Mouse (Mus musculus): ENCODE data around the gene Dzip1l. TPM values are rescaled to one million over a fixed set of nuclear protein-coding genes. Genes with fewer than 3 reads are reported as not detected.
A peak's percentile ranks its signal among the peaks of the same experiment; 100 is the strongest.
"Not testable (repeated sequence)": the region's sequence is repeated elsewhere in the genome, so short reads cannot be mapped to it uniquely, and the experiment has no call there.

The Dzip1l gene
- polyA plus RNA-seq (2012; rRNA removed) (20.7 and 24.4 TPM in 2 replicates), polyA plus RNA-seq (2014; fragmentation: Nextera tagmentation; extraction: Ambion mirVana) (18.2 and 20.3 TPM in 2 replicates)

- Histone ChIP-seq H3K4me3 (replicated peaks; ENCODE audit: low read length) (peak within 1 kb of the TSS; percentile 53), H3K36me3 (ENCODE audit: control insufficient read depth, insufficient read depth, low read length) (peaks cover 22% of the 10 kb centered on the region), H3K4me2 (replicated peaks; ENCODE audit: low read depth, low read length, severe bottlenecking) (peak within 1 kb of the TSS; percentile 50), H3K4me1 (ENCODE audit: control insufficient read depth, insufficient read depth, low read length) (peaks cover 20% of the 10 kb centered on the region), H3K9me3 (ENCODE audit: control insufficient read depth, low read length) (no peaks in the 10 kb centered on the region), H3K27me3 (ENCODE audit: control insufficient read depth, insufficient read depth, low read length) (no peaks in the 10 kb centered on the region), H3K9ac (ENCODE audit: low read depth, low read length, severe bottlenecking) (peak within 1 kb of the TSS; percentile 70), H3K27ac (replicated peaks; ENCODE audit: low read depth, low read length) (peak within 1 kb of the TSS; percentile 91)
- TF ChIP-seq POLR2A (IDR thresholded peaks at IDR 0.05; ENCODE audit: borderline replicate concordance, extremely low read depth, insufficient read depth, insufficient read length), result peak; percentile 61; the same call in 1 of the 2 replicates
- peak; percentile 91 for ATAC-seq (ENCODE audit: low FRiP score, low read depth)
- 2% methylated on average over 40 of the region's 44 CpGs for WGBS
- peak; percentile 82 for DNase-seq (ENCODE audit: low spot score)
These were observed at the start of gene Dzip1l for GRCm38 (mm10) chr9:99629281-99630011. Gene Dzip1l (plus strand): TSS chr9:99629496.

GRCm38 (mm10) chr9:99580655-99581054, 48.6 kb upstream of the Dzip1l start:
- Histone ChIP-seq H3K9me3 (ENCODE audit: control insufficient read depth, low read length) (no peaks in the 10 kb centered on the region), H3K27me3 (ENCODE audit: control insufficient read depth, insufficient read depth, low read length) (no peaks in the 10 kb centered on the region), H3K27ac (replicated peaks; ENCODE audit: low read depth, low read length) (no peak overlapping the region), H3K9ac (ENCODE audit: low read depth, low read length, severe bottlenecking) (no peak overlapping the region), H3K4me3 (replicated peaks; ENCODE audit: low read length) (no peak overlapping the region), H3K4me2 (replicated peaks; ENCODE audit: low read depth, low read length, severe bottlenecking) (no peak overlapping the region), H3K4me1 (ENCODE audit: control insufficient read depth, insufficient read depth, low read length) (0 out of 2 replicates have a peak, but pooled peaks cover 5% of the 10 kb centered on the region), H3K36me3 (ENCODE audit: control insufficient read depth, insufficient read depth, low read length) (peaks cover 34% of the 10 kb centered on the region)
- ATAC-seq (ENCODE audit: low FRiP score, low read depth) (no peak), DNase-seq (ENCODE audit: low spot score) (peak; percentile 37)
- whole genome bisulfite sequencing, result 59% methylated on average over 2 of the region's 2 CpGs
- no peak for TF ChIP-seq POLR2A (IDR thresholded peaks at IDR 0.05; ENCODE audit: borderline replicate concordance, extremely low read depth, insufficient read depth, insufficient read length)

GRCm38 (mm10) chr9:99587505-99588202, 41.6 kb upstream of the Dzip1l start:
- TF ChIP-seq POLR2A (IDR thresholded peaks at IDR 0.05; ENCODE audit: borderline replicate concordance, extremely low read depth, insufficient read depth, insufficient read length), result no peak
- H3K4me1 ChIP-seq (ENCODE audit: control insufficient read depth, insufficient read depth, low read length), result no peaks in the 10 kb centered on the region
- H3K27ac ChIP-seq (replicated peaks; ENCODE audit: low read depth, low read length), result no peak overlapping the region
- no peaks in the 10 kb centered on the region for H3K9me3 ChIP-seq (ENCODE audit: control insufficient read depth, low read length)
- H3K4me3 ChIP-seq (replicated peaks; ENCODE audit: low read length), result no peak overlapping the region
- H3K27me3 ChIP-seq (ENCODE audit: control insufficient read depth, insufficient read depth, low read length), result no peaks in the 10 kb centered on the region
- H3K9ac ChIP-seq (ENCODE audit: low read depth, low read length, severe bottlenecking), result no peak overlapping the region
- WGBS, result 26% methylated on average over 8 of the region's 8 CpGs
- peaks cover 17% of the 10 kb centered on the region for H3K36me3 ChIP-seq (ENCODE audit: control insufficient read depth, insufficient read depth, low read length)
- ATAC-seq (ENCODE audit: low FRiP score, low read depth), result no peak
- no peak overlapping the region for H3K4me2 ChIP-seq (replicated peaks; ENCODE audit: low read depth, low read length, severe bottlenecking)
- DNase-seq (ENCODE audit: low spot score), result peak; percentile 45

GRCm38 (mm10) chr9:99591144-99591543, 38.2 kb upstream of the Dzip1l start:
- ATAC-seq (ENCODE audit: low FRiP score, low read depth), result no peak
- Histone ChIP-seq H3K9me3 (ENCODE audit: control insufficient read depth, low read length) (no peaks in the 10 kb centered on the region), H3K4me2 (replicated peaks; ENCODE audit: low read depth, low read length, severe bottlenecking) (no peak overlapping the region), H3K27ac (replicated peaks; ENCODE audit: low read depth, low read length) (no peak overlapping the region), H3K4me3 (replicated peaks; ENCODE audit: low read length) (no peak overlapping the region), H3K27me3 (ENCODE audit: control insufficient read depth, insufficient read depth, low read length) (no peaks in the 10 kb centered on the region), H3K9ac (ENCODE audit: low read depth, low read length, severe bottlenecking) (no peak overlapping the region), H3K36me3 (ENCODE audit: control insufficient read depth, insufficient read depth, low read length) (no peaks in the 10 kb centered on the region), H3K4me1 (ENCODE audit: control insufficient read depth, insufficient read depth, low read length) (no peaks in the 10 kb centered on the region)
- DNase-seq (ENCODE audit: low spot score), result no peak
- TF ChIP-seq POLR2A (IDR thresholded peaks at IDR 0.05; ENCODE audit: borderline replicate concordance, extremely low read depth, insufficient read depth, insufficient read length), result no peak
- 75% methylated on average over 8 of the region's 8 CpGs for WGBS

- ATAC-seq (ENCODE audit: low FRiP score, low read depth); H3K4me3 ChIP-seq (replicated peaks; ENCODE audit: low read length); H3K36me3 ChIP-seq (ENCODE audit: control insufficient read depth, insufficient read depth, low read length); H3K4me2 ChIP-seq (replicated peaks; ENCODE audit: low read depth, low read length, severe bottlenecking); H3K27me3 ChIP-seq (ENCODE audit: control insufficient read depth, insufficient read depth, low read length); DNase-seq (ENCODE audit: low spot score); H3K9me3 ChIP-seq (ENCODE audit: control insufficient read depth, low read length); H3K4me1 ChIP-seq (ENCODE audit: control insufficient read depth, insufficient read depth, low read length); H3K27ac ChIP-seq (replicated peaks; ENCODE audit: low read depth, low read length); H3K9ac ChIP-seq (ENCODE audit: low read depth, low read length, severe bottlenecking): not testable (repeated sequence)
- WGBS, result 94% methylated on average over 6 of the region's 6 CpGs
These were observed 30.2 kb upstream of the Dzip1l start for GRCm38 (mm10) chr9:99599127-99599526.

All from limb, embryonic 14.5 days (tissue).